Mouse (Mus musculus): ENCODE results near the gene Wwox.

The Wwox gene

DNA sequence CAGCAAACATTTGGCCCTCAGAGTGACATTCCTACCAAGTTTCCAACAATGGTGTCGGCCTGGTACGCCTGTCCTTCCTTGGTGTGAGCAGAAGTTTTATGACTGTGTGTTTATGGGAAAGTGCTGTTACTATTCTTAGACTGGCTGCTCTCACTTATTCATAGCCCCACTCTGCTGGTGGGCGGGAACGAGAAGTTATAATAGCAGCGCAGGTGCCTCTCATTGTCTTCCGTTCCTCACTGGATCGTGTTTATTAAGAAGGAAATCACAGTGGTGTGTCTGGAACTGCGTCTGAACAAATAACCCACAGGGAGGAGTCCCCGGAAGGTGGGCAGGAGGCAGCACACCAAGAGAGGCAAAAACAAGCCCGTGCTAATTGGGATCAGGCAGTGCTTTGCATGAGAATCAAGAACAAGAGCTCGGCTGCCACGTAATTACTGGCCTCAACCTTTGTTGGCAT lies 533.6 kb downstream of the Wwox start:
- no peak for DNase-seq (ENCODE audit: low spot score)

DNA sequence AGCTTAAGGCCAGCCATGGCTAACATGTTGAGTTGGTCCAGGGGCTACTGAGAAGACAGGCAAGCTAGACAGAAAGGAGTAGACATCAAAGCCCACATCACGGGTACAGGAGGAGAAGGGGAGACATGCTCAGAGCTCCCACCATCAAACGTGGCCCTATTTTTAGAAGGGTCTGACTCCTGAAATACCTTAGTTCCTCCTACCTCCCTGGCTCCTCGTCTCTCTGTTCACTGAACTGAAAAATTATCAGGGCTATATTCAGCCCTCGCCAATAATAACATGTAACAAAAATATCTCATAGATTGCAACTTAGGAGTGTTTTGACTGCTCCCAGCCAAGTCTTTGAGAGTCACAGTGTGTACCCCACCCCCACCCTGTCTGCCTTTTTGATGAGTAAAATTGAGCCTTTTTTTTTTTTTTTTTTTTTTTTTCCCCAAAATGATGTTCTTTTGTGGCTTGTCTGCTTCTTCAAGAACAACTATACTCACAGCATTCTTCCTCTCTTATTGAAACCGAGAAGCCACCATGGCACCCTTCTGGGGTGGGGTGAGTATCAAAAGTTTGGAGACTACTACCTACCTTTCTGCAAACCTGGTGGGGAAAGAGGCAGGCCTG lies 535.0 kb downstream of the Wwox start:
- DNase-seq (ENCODE audit: low spot score) = no peak

DNA sequence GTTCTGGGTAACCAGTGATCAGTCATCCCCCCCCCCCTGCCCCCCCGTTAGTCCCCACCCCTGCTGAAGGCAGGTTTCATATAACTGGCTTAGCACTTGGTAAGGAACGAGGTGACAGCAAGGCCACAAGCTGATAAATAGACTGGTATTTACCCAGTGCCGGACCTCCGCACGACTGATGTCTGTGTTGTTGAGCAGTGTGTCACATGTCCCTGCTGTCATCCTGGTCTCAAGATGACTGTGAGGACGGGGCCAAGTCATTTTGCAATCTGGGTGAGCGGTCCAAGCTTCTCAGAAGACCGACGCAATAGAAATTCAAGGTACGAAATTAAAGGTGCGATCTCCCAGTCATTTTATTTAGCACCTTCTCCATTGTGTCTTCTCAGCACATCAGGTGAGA lies 538.3 kb downstream of the Wwox start:
- no peak for DNase-seq (ENCODE audit: low spot score)

DNA sequence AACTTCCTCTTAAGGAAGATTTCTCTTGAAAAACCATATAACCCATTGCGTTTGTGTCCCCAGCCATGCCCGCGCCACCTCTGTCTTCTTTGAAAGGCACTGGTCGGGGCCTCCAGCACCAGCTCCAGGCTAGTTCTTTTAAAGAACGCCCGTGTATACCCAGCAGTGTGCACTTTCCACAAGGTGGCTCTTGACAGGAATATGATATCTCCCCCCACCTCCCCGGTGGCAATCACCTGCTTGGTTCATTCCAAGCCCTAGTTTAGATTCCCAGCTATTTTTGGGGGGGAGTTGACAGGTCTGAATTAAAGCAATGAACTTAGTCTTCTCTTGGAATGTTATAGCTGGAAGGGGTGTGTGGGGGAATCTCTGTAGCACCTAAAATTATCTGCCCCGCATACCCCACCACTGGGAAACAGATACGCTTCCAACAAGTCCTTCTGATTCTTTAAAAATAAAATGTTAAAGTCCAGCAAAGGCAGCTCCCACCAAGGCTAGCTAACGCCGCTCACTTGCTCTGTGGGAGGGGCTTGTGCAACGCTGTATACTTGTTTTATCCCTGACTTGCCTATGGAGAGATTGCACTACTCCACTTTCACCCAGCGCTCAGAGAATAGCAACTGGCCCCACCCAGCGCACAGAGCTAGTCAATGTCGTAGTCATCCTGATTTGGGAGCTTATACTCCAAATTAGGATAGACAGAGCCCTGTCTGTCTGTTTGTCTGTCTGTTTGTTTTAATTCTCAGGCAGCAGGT lies 538.9 kb downstream of the Wwox start:
- no peak for DNase-seq (ENCODE audit: low spot score)

DNA sequence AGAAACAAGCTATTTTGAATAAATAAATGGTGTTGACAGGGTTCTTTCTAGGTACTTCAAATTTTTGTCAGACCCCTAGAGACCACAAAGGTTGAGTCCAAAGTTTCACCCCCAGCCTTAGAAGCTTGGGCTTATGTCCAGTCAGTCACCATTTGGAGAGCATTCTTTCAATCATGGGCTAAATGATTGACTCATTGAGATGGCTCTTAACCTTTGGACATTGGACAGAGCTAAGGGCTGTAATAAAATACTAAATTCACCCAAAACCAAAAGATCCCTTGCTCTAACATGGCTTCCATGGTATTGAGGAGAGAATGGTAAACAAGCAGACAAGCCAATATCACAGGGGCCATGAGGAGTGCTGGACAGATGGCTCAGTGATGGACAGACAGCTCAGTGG lies 540.2 kb downstream of the Wwox start:
- DNase-seq (ENCODE audit: low spot score) = no peak

DNA sequence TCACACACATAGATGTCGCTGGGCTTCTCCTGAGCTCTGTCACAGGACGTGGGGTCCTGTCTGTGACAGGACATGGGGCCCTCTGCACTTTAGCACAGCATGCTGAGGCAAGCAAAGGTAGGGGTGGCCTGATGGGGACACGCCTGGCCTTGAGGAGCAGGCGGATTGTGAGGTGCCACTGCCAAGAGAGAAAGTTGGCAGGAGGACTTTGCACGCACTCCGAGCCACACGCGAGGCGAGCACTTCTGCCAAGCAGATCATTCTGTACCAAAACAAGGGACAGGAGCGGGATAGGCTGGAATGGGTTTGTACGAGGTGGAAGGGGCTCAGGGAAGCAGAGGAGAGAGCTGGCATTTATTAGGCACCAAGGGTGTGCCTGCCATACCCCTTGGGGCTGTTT lies 543.3 kb downstream of the Wwox start:
- DNase-seq (ENCODE audit: low spot score) = no peak

DNA sequence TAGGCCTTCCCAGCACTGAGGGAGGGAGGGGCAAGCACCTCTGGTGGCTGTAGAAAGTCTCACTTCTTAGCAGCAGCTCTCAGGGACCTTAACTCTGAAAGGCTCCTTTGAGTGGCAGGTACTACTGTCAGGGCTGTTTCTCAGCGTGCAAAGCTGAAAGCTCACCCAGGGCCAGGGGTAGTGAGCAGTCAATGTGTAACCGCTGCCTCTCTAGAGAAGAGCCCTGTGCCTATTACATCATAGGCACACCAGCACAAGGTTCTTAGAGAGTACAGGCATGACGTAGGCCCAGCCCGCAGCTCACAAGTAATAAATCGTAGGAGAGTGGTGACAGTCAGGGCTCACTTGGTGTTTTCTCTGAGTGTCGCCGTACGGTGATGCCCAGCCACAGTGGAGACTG lies 545.0 kb downstream of the Wwox start:
- no peak for DNase-seq (ENCODE audit: low spot score)

DNA sequence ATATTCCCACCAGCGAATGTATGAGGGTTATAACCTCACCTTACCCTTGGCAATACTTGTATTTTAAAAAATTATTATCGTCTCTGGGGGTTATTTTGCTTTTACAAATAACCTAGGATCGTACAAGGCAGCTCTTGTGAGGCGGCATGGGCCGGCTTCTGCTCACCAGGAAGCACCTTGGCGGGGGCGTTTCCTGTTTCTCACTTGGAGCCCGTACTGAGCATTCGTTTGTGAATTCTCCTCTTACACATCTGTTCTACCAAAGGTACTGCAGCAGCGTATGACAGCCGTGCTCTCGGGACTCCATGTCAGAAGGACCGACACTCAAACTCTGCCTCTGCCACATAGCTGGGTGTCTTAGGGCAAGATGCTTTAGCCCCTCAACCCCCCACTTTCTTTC lies 546.5 kb downstream of the Wwox start:
- DNase-seq (ENCODE audit: low spot score) = no peak

DNA sequence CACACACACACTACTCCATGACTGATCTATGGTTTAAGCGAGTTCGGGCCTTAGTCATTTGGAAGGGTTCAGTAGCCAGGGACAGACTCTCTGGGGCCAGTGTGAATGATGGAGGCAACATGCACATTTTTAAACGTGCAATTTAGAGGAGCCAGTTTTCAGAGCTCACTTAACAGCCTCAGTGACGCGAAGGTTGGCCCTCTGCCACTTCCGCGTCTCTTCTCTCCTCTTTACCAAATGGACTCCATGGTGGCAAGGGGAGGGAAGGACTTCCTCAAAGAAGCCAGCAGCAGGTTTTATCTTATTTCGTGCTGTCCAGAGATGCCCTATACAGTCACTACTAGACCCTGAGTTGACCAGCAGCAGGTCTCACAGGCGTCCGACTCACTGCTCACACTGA lies 547.5 kb downstream of the Wwox start:
- no peak for DNase-seq (ENCODE audit: low spot score)

DNA sequence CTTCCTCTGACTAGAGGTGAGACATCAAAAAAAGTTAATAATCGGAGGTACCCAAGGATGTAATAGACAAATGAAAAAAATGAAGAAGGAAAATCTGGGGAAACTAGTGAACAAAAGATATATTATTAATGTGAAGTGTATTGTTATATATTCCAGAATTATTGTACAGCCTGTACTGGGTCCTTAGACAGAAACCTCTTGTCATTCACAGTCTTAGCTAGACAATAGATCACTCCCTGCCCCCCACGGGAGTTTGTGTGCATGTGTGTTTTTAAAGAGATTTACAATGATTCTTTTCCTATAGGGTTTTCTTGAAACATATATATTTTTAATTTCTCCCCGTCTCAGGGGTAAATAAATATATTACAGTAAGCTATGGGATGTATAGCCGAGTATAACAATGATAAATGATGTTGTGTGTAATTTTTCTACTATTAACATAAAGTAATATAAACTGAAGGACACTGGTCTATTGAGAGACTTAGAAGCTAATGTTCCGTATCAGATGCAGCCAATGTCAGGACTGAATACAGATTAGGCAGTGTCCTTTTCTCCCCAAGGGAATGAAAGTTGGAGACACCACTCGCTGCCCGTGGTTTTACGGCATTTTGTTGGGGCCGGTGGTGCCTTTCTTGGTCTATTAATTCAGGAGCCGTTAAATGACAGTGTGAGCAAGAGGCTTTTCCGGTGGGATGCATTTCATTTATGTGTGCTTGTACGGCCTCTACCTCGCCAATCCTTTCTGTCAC lies 551.6 kb downstream of the Wwox start:
- no peak for DNase-seq (ENCODE audit: low spot score)

DNA sequence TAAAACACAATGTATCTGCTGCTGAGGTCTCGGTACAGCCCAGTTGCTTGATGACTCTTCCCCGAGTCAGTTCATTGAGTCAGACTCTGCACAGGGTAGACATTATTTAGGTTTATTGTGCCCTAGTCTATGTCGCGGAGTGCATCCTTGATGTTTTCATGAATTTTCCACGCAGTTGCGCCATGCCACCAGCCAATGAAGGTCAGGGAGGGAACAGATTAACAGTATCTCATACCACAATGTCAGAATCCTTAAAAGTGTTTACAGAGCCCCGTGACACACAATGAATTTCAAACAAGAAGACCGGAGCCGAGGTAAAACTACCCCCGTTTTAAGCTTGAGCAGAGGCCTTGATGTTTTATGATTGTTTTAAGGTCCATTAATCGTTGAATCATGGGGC lies 561.3 kb downstream of the Wwox start:
- no peak for DNase-seq (ENCODE audit: low spot score)

DNA sequence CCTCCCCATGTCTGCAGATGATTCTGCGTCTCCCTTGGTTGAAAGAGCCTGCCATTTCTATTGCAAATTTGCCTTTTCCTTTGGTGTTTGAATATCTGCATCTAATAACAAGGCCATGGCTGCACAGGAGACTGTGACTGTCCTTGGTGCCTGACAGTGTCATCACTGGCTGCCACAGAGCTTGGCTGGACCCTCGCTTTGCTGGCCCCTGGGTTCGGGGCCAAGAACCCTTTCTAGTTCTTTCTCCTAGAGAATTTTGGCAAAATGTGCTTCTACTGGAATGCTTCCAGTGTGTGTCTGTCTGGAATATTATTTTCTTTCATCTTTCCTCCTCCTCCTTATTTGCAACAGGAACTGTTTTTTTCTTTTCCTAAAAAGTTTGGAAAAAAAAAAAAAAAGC lies 565.6 kb downstream of the Wwox start:
- DNase-seq (ENCODE audit: low spot score) = no peak

DNA sequence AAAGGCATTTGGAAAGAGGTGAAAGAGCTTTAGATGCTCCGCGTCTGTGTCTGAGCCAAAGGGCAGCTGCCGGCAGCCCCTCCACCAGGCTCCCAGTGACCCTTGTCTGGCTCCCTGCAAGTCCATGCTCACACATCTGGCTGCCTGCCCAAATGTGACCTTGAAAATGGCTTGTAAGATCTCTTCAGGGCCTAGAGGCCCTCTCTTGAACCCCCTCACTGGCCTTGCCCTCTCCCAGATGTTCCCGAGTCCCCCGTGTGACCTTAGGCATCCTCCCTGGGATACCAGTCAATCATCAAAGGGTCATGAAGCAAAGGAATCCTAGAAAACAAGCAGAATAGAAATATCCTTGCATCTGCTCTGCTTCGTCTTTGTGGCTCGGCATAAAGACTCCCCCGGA lies 567.1 kb downstream of the Wwox start:
- DNase-seq (ENCODE audit: low spot score) = peak; percentile 74

DNA sequence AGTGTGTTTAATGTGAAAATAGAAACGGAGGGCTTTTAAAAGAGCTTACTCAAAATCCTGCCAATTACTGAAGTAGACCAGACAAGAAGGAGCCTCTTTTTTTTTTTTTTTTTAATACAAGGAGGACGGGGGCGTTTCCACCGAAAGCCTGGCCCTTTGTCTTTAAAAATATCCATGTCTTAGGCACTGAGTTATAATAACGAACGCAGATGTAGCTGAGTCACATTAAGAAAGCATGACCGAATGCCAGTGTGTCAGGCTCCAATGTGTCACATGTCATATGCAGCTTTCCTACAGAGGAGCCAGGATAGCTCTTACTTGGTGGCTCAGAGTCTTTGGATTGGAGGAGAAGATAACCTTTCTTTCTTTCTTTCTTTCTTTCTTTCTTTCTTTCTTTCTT lies 567.8 kb downstream of the Wwox start:
- DNase-seq (ENCODE audit: low spot score) = no peak

DNA sequence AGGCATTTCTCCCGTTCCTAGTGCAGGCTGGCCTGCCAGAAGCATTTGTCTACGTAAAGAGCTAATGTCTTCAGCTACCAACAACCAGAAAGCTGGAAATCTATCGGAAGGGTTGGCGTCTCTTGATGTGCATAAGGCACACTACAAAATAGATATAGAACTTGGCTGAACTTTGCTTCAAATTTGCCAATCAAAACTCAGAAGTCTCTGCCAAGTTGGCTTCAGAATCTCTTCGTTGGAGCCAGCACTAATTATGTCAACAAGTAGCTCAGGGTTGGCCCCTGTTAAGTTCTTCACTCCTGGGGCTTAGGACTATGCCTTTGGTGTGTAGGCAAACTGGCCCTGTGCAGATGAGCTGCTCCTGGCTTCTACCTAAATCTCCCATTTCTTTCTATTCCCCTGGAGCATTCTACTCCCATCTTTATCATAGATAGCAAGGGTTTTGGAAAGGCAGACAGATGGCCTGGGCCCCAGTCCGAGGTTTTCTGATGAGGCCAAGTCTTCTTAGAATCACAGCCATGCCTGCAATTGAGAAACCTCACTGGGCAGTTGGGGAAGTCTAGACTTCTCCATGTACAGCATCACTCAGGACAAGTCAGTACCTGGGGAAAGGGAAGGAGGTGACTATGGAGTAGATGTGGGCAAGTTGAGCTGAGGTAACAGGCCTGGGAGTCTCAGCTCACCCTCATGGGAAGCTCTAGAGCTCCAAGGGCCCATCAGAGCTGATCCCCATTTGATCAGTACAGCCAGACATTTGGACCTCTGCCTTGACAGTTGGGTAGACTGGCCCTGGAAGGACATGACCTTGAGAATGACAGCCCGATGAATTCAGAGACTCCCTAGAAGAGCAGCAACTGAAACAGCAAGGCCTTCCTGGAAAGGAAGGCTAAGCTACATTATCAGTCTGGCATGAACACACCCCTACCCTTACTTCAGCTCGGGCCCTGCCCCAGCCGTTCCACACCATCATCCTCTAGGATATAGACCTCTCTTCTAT lies 569.5 kb downstream of the Wwox start:
- peak; percentile 21 for DNase-seq (ENCODE audit: low spot score)

DNA sequence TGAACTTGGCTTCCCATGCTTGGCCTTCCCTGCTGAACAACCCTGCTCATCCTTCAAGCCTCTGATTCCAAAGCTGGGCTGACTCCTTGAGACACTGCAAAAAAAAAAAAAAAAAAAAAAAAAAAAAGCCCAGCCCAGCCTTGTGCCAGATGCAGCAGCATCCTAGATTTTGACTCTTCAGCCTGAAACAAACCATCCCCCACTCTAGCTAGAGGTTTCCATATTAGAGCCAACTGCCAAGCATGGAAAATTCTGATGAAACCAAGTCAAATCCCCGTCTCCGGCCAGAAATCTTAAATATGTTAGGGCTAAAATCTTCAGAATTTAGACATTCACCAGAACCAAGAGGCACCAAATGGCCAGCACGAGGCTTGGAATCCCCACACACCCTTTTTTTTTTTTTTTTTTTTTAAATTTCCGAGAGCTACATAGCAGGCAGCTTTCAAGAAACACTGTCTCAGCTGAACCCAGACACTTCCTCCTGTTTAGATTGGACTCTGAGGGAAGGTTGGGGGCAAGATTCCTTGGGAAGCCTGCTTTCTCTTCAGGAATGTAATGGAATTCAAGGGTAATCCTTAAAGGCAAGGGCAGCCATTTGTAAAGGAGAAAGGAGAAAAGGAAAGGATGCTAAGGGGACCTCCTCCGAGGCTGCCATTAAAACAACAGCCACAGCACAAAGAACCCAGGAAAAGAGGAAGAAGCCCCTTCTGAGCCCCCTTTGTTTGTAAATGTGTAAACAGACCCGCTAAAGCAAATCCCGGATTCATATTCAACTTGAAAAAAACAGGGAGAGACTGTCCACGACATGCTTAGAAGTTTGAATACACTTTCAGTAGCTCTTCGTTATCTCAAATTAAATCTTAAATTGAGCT lies 570.7 kb downstream of the Wwox start:
- no peak for DNase-seq (ENCODE audit: low spot score)

DNA sequence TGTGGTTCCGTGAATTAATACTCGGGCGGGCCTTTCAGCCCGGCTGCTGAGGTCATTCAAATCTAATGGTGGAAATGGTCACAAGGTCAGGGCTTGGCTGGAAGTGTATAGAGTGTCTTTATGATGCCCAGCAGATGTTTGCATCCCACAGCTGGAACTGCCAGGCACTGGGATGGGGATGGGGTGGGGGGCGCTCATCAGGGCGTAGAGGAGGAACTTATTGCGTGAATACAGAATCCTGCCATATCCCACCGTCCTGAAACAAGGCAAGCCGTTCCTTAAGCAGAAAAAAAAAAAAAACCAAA lies 571.3 kb downstream of the Wwox start:
- no peak for DNase-seq (ENCODE audit: low spot score)

DNA sequence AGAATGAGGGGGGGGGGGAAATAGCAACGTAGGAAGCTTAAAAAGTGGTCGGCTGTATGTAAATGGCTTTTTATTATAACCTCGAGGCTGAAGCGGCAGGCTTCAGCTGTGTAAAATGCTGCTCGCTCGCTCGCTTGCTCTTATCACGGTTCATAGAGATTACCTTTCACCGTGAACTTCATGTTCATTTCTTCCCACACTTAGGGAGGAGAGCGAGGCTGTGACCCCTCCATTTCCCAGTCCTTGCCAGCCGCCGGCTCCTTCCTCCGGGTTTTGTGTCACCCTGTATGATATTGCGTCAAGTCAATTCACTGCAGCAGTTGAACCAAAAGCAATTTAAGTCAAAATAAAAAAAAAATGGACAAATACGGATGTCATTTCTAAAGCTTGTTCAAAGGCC lies 580.2 kb downstream of the Wwox start:
- no peak for DNase-seq (ENCODE audit: low spot score)

DNA sequence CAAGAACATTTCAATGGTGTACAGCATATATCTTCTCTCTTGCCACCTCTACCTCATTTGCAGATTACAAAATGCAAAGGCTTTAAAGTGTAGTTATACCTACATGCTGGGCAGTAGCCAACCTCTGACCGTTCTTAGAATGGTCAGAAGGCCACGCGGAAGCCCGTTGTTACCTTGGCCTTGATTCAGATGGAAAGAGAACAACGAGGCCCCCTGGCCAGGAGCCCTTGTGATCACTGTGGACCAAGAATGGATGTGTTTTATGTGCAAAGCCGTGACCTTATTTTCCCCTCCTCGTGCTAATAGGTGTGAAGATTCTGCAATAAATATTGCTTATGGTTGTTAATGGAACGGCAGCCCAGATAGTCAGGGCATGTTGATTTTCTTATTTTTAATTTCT lies 582.3 kb downstream of the Wwox start:
- DNase-seq (ENCODE audit: low spot score) = no peak

DNA sequence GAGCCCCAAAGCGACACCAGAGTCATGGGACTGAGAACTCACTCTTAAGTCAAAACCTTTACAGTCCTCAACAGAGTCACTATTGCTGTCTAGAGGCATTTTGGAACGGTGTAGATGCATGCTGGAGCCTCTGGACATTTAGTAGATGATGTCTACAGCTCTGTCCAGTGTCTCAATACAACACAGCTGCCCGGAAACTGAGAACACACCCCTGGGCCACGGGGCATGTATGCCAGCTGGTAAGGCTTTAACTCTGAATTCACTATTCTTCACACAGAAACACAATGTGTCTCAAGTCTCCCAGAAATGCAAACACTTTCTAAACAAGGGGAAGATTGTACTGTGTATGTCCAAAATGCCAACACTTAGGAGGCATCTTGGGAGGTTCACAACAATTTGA lies 584.6 kb downstream of the Wwox start:
- DNase-seq (ENCODE audit: low spot score) = no peak

DNA sequence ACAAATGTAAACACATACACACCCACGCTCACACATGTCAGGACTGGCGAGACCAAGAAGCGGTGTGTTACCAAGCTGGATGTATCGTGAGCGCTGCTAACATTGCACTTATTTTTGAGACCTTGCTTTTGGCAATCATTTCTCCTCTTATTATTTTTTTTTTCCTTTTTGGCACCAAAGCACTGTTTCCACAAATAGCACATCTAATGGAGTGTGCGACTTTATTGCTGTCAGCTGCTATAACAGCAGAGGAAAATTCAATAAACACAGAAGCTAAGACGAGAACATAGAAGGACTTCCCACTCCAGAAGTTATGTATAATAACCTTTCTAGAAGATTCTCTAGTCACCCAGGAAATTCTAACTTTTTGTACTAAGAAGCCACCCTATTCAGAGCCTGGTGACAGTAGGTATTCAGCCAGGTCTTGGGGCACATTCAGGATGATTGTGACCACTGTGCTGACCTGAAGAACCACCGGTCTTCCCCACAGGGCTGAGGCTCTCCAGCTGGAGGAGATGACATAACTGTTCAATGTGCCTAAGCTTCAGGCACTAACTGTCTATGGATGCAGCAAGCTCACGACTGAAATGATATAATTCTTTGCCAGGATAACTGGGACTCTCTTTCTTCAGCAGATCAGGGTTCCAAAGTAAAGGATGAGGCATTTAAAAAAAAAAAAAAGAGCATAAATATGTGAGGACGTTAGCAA lies 586.1 kb downstream of the Wwox start:
- no peak for DNase-seq (ENCODE audit: low spot score)

Data from ovary, adult 18-20 months (tissue).